Comparison of ENCODE assay signal across 19 mouse cellular contexts in genomic region chr3:129591761-129592160, GRCm38 (mm10). TPM values are rescaled to one million over a fixed set of nuclear protein-coding genes. Genes with fewer than 3 reads are reported as not detected.
DNase-seq lines count a peak whose midpoint lies in the region; ATAC-seq and TF ChIP-seq lines count a peak whose summit lies in the region.
"Had no signal": no experiment of that assay in that cellular context is flagged by ENCODE, and none has a peak within 500 bp of the region (broad histone marks: within the 10 kb centered on the region; RNA-seq: fewer than 3 reads in every experiment).

No protein-coding gene starts in this region.

- H3K9me3 ChIP-seq in heart, embryonic 11.5 days (replicated peaks; ENCODE audit: control insufficient read depth, low read length): no peaks in the 10 kb centered on the region
- no peaks in the 10 kb centered on the region for H3K9me3 ChIP-seq in kidney, postnatal 0 days (replicated peaks; ENCODE audit: low read length)
- no peaks in the 10 kb centered on the region for H3K9me3 ChIP-seq in kidney, embryonic 14.5 days (ENCODE audit: control insufficient read depth, low read length)
- H3K9me3 ChIP-seq: forebrain, embryonic 15.5 days; limb, embryonic 10.5 days; liver, embryonic 13.5 days; lung, embryonic 15.5 days; megakaryocyte, embryonic 14.5 days; midbrain, embryonic 13.5 days had no signal

- no peak for TF ChIP-seq CTCF in kidney, postnatal 0 days (IDR thresholded peaks at IDR 0.05; ENCODE audit: low read depth)

- no peak for ATAC-seq in heart, embryonic 11.5 days (replicated peaks; ENCODE audit: insufficient number of reproducible peaks, low FRiP score, low TSS enrichment)
- peak; percentile 12; the same call in 1 of the 2 replicates for ATAC-seq in kidney, postnatal 0 days (replicated peaks; ENCODE audit: low FRiP score, low read depth)
- ATAC-seq in kidney, embryonic 14.5 days (ENCODE audit: low FRiP score, low TSS enrichment): no peak
- ATAC-seq: forebrain, embryonic 15.5 days; intestine, embryonic 16.5 days; midbrain, embryonic 13.5 days had no signal

- H3K4me2 ChIP-seq in heart, embryonic 11.5 days: no peak overlapping the region
- H3K4me2 ChIP-seq in kidney, postnatal 0 days (ENCODE audit: low read length): no peak overlapping the region
- no peak overlapping the region for H3K4me2 ChIP-seq in kidney, embryonic 14.5 days (replicated peaks; ENCODE audit: low read depth, low read length)
- H3K4me2 ChIP-seq: forebrain, embryonic 15.5 days; liver, embryonic 13.5 days; midbrain, embryonic 13.5 days had no signal

- DNase-seq in adrenal gland, postnatal 14 days: peak; percentile 31
- DNase-seq in adrenal gland, adult 18-20 months (ENCODE audit: low spot score in 2 of 2): no peak
- DNase-seq in heart, postnatal 4 days: no peak
- DNase-seq in kidney, postnatal 0 days (ENCODE audit: low spot score): no peak
- peak; percentile 28 for DNase-seq in yolk sac, embryonic 10.5 days (ENCODE audit: low spot score)
- no peak for DNase-seq in ovary, postnatal 10 days (ENCODE audit: low spot score)
- DNase-seq: embryo, embryonic 11 days; liver, embryonic 13.5 days; lung, postnatal 36 days; right cerebral cortex, postnatal 14 days; spleen, adult 18-20 months had no signal

- 0 out of 2 replicates have a peak overlapping the region, but pooled peaks have one; percentile 80 for H3K27ac ChIP-seq in heart, embryonic 11.5 days (ENCODE audit: low read depth, low read length)
- H3K27ac ChIP-seq in kidney, postnatal 0 days: no peak overlapping the region
- no peak overlapping the region for H3K27ac ChIP-seq in kidney, embryonic 14.5 days (ENCODE audit: low read depth, low read length)
- H3K27ac ChIP-seq: limb, embryonic 10.5 days; liver, embryonic 13.5 days; lung, embryonic 15.5 days; midbrain, embryonic 13.5 days had no signal

- no peak overlapping the region for H3K9ac ChIP-seq in heart, embryonic 11.5 days (ENCODE audit: low read depth, low read length)
- no peak overlapping the region for H3K9ac ChIP-seq in kidney, postnatal 0 days (ENCODE audit: low read depth, low read length)
- no peak overlapping the region for H3K9ac ChIP-seq in kidney, embryonic 14.5 days (ENCODE audit: low read depth, low read length)
- H3K9ac ChIP-seq: forebrain, embryonic 15.5 days; liver, embryonic 13.5 days; lung, embryonic 15.5 days; midbrain, embryonic 13.5 days had no signal

- no peak overlapping the region for H3K4me3 ChIP-seq in heart, embryonic 11.5 days (ENCODE audit: low read depth, low read length)
- H3K4me3 ChIP-seq in kidney, postnatal 0 days (replicated peaks; ENCODE audit: low read depth, low read length): no peak overlapping the region
- no peak overlapping the region for H3K4me3 ChIP-seq in kidney, embryonic 14.5 days (ENCODE audit: low read length)
- H3K4me3 ChIP-seq: forebrain, embryonic 15.5 days; limb, embryonic 10.5 days; liver, embryonic 13.5 days; lung, embryonic 15.5 days; megakaryocyte, embryonic 14.5 days; midbrain, embryonic 13.5 days had no signal

- peaks cover 26% of the 10 kb centered on the region for H3K4me1 ChIP-seq in heart, embryonic 11.5 days (ENCODE audit: control insufficient read depth, insufficient read depth, low read length)
- H3K4me1 ChIP-seq in kidney, postnatal 0 days (replicated peaks; ENCODE audit: insufficient read depth, low read length): no peaks in the 10 kb centered on the region; the same call in 1 of the 2 replicates
- no peaks in the 10 kb centered on the region for H3K4me1 ChIP-seq in kidney, embryonic 14.5 days (ENCODE audit: control insufficient read depth, insufficient read depth, low read length)
- H3K4me1 ChIP-seq: limb, embryonic 10.5 days; lung, embryonic 15.5 days had no signal

- WGBS in heart, embryonic 11.5 days (ENCODE audit: insufficient replicate concordance): 90% methylated on average over 8 of the region's 8 CpGs
- WGBS in kidney, postnatal 0 days: 92% methylated on average over 8 of the region's 8 CpGs
- WGBS in kidney, embryonic 14.5 days: 89% methylated on average over 8 of the region's 8 CpGs

- H3K27me3 ChIP-seq in heart, embryonic 11.5 days (ENCODE audit: control insufficient read depth, insufficient read depth, low read length): no peaks in the 10 kb centered on the region
- H3K27me3 ChIP-seq in kidney, postnatal 0 days (ENCODE audit: insufficient read depth, low read length): no peaks in the 10 kb centered on the region
- no peaks in the 10 kb centered on the region for H3K27me3 ChIP-seq in kidney, embryonic 14.5 days (ENCODE audit: control insufficient read depth, insufficient read depth, low read length)
- H3K27me3 ChIP-seq: forebrain, embryonic 15.5 days; liver, embryonic 13.5 days; lung, embryonic 15.5 days; megakaryocyte, embryonic 14.5 days; midbrain, embryonic 13.5 days had no signal

- H3K36me3 ChIP-seq in heart, embryonic 11.5 days (ENCODE audit: control insufficient read depth, insufficient read depth, low read length): no peaks in the 10 kb centered on the region
- H3K36me3 ChIP-seq in kidney, postnatal 0 days (ENCODE audit: insufficient read depth, low read length): no peaks in the 10 kb centered on the region
- no peaks in the 10 kb centered on the region; the same call in 1 of the 2 replicates for H3K36me3 ChIP-seq in kidney, embryonic 14.5 days (ENCODE audit: control insufficient read depth, insufficient read depth, low read length)
- H3K36me3 ChIP-seq: forebrain, embryonic 15.5 days; liver, embryonic 13.5 days; lung, embryonic 15.5 days; midbrain, embryonic 13.5 days had no signal

RNA-seq across cellular contexts. Expression of gene Elovl6, which starts 59.6 kb away (rescaled TPM):
- total RNA-seq in adrenal gland, postnatal 14 days (2021): 53.5 and 61.2 TPM in 2 replicates
- total RNA-seq in adrenal gland, adult 18-20 months (2021): 100 to 1,000 TPM; 124 to 187 TPM
- polyA plus RNA-seq in heart, embryonic 11.5 days (2014; fragmentation: Nextera tagmentation; extraction: Ambion mirVana): 20.9 and 22.8 TPM in 2 replicates
- total RNA-seq in heart, postnatal 4 days (2021): 1 to 10 TPM; 3.7 TPM
- polyA plus RNA-seq in kidney, postnatal 0 days (2015; fragmentation: Nextera tagmentation; extraction: Ambion mirVana): 34.2 and 37.0 TPM in 2 replicates
- polyA plus RNA-seq in kidney, embryonic 14.5 days (2014; fragmentation: Nextera tagmentation; extraction: Ambion mirVana): 38.9 and 50.4 TPM in 2 replicates

Comparison
In these comparisons a context has a peak if more than half of its experiments do, and no peak if none do; other contexts are left out.
1. DNase-seq: peak in adrenal gland, postnatal 14 days (single experiment) and yolk sac, embryonic 10.5 days (single experiment); none in adrenal gland, adult 18-20 months (0 of 2), heart, postnatal 4 days (single experiment), kidney, postnatal 0 days (single experiment) and ovary, postnatal 10 days (single experiment).
2. RNA of gene Elovl6, which starts 59.6 kb away (total RNA-seq): 124 to 187 TPM in adrenal gland, adult 18-20 months and 53.5 to 61.2 TPM in adrenal gland, postnatal 14 days; 3.7 TPM in heart, postnatal 4 days; every median in the first group is over 10 times any median in the second.